Mouse (Mus musculus): ENCODE results near the gene Cldn18.

Cldn18 gene

DNA sequence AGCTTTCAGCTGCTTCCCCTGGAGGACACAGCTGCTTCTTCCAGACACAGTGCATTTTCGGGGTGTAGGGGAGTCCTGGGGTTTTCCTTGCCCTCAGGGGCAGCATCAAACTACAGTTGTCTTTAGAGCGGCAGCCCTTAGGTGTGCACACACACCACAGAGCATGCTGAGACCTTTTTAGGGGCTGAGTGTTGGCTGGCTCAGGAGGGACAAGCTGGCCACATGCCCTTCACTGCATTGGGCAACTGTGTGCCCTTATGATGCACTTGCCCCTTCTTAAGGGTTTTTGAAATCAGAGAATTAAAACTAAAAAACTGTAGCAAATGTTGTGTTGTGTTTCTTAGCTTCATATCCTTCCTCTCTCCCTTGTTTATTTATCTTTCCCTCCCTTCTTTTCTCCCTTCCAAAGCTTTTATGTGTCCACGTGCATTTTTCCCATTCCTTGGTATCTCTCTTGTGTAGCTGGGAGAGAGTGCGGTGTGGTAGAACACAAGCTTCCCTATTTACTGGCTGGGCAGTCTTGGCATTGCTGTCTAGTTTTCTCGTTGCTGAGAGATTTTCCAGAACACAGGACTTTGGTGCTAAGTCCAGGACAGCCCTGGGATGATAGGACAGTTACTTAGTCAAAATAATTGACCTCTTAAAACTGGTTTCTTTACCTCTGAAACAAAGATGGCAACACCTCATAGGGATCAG lies 31.4 kb downstream of the Cldn18 start:
- DNase-seq (ENCODE audit: low spot score in 2 of 2) = no peak

DNA sequence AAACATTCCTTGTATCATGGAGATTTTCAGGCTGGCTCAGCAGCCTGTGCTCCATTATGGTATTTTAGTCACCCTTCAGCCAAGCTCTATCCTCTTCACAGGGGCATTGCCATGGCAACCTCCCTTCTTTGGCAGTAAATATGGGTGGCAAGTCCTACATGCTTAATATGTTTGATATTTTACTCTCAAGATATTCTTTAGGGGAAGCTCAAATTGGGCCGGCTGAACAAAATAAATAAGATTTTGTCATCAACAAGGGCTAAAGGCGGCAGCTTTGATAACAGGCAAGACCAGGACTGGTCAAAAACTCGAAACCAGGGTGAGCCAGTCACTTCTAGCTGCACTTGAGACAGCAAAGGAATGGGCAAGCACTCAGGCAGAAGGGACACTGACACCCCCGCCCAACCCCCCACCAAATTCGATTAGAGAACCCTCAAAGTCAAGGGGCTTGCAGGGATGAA lies 32.0 kb downstream of the Cldn18 start:
- peak in 1 of 2 experiments; percentile 32 for DNase-seq (ENCODE audit: low spot score in 2 of 2)

DNA sequence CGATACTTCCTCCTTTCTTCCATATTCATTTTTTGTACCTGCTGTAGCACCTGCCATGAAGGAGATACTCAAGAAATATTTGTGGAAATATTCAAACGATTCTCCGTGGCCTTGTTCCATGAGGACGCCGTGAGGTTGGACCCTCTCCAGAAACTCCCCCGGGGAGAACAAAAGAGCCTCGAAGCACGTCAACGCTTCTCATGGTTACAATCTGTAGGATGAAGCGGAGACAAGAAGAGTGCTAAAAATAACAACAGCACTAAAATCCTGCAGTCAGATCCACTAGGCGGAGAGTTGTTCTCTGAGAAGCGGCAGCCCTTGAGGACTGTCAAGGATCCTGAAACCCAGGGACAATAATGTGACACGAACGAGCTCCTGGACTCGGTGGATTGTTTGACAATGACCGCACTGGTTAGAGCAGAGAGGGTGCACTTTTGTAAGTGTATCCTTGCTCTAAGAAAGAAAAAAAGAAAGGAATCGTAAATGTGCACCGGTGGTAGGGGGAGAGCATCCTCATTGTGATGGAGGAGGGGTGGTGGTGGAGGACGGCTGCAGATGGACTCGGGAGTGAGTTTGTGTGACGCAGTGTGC lies 35.0 kb downstream of the Cldn18 start:
- DNase-seq (ENCODE audit: low spot score in 2 of 2) = peak; percentile 59 to 70

- no peak for DNase-seq (ENCODE audit: low spot score in 2 of 2)
These were observed 41.4 kb downstream of the Cldn18 start for GRCm38 (mm10) chr9:99675714-99676113.

DNA sequence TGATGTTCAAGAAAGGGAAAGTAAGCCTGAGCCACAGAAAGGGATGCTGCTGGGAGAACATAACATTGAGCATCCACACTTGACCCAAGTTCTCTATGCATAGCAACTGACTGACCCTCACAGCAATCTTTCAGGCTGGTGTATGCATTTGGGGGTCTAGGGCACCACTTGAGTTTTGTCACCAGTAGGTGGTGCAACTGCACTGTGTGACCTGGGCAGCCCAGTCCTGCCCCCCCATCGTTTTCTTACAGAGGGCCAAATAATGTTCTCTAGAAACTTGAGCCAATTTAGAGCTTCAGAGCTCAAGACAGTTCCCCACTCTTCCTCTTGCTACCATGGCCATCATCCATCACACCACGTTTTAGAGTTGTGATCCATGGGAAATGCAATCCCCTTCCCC lies 45.5 kb downstream of the Cldn18 start:
- peak in 1 of 2 experiments; percentile 15 for DNase-seq (ENCODE audit: low spot score in 2 of 2)

DNA sequence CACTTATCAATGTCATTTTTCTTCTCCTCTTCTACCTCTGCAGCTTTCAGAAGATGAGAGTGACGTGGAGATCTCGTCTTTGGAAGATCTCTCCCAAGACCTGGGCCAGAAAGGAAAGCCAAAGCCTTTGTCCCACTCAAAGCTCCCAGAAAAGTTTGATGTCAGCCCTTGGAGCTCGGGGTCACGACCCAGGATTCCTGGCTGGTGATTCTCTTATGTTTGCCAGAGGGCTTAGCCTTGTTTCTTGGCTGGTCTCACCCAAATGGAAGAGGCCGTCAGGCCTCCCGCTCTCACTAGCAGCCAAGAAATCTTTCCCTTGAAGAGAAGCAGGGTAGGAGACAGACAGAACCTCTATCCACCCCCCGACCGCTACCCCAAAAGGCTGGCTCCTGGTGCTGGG lies 49.5 kb downstream of the Cldn18 start:
- no peak for DNase-seq (ENCODE audit: low spot score in 2 of 2)

GRCm38 (mm10) chr9:99662887-99663286 lies 54.2 kb downstream of the Cldn18 start:
- no peak for DNase-seq (ENCODE audit: low spot score in 2 of 2)

- DNase-seq (ENCODE audit: low spot score in 2 of 2) = peak; percentile 72 to 84
These were observed 54.7 kb downstream of the Cldn18 start for GRCm38 (mm10) chr9:99662406-99662805.

- no peak for DNase-seq (ENCODE audit: low spot score in 2 of 2)
These were observed 55.4 kb downstream of the Cldn18 start for GRCm38 (mm10) chr9:99661606-99662166.

- DNase-seq (ENCODE audit: low spot score in 2 of 2) = no peak
These were observed 56.3 kb downstream of the Cldn18 start for GRCm38 (mm10) chr9:99660756-99661155.

GRCm38 (mm10) chr9:99646102-99646501 lies 71.0 kb downstream of the Cldn18 start:
- DNase-seq (ENCODE audit: low spot score in 2 of 2) = no peak

- DNase-seq (ENCODE audit: low spot score in 2 of 2) = no peak
These were observed 71.7 kb downstream of the Cldn18 start for GRCm38 (mm10) chr9:99645416-99645815.

DNA sequence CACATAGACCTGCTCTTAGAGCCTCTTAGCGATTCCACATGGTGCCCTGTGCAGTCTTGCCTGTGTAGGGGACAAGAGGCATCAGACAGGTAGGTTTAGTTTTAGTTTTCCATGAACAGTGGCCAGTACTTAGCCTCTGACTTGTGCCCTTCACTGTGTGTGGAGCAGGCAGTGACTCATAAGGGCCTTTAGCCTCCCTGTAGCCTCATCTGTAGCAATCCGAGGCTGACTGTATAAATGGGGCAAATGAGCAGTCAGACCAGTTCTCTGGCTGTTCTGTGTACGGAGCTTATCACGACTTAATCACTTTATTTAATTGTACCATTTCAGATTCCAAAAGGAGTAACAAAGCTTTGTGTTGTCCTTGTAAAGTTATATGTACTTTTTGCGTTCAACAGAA lies 77.1 kb downstream of the Cldn18 start:
- no peak for DNase-seq (ENCODE audit: low spot score in 2 of 2)
